Mouse (Mus musculus): ENCODE measurements around the gene Tnfrsf25. TPM values are rescaled to one million over a fixed set of nuclear protein-coding genes. Genes with fewer than 3 reads are reported as not detected.
A peak's percentile ranks its signal among the peaks of the same experiment; 100 is the strongest.

Gene Tnfrsf25
- total RNA-seq, 2 experiments from 2014 or later, result 1.4 to 1.6 TPM

DNA sequence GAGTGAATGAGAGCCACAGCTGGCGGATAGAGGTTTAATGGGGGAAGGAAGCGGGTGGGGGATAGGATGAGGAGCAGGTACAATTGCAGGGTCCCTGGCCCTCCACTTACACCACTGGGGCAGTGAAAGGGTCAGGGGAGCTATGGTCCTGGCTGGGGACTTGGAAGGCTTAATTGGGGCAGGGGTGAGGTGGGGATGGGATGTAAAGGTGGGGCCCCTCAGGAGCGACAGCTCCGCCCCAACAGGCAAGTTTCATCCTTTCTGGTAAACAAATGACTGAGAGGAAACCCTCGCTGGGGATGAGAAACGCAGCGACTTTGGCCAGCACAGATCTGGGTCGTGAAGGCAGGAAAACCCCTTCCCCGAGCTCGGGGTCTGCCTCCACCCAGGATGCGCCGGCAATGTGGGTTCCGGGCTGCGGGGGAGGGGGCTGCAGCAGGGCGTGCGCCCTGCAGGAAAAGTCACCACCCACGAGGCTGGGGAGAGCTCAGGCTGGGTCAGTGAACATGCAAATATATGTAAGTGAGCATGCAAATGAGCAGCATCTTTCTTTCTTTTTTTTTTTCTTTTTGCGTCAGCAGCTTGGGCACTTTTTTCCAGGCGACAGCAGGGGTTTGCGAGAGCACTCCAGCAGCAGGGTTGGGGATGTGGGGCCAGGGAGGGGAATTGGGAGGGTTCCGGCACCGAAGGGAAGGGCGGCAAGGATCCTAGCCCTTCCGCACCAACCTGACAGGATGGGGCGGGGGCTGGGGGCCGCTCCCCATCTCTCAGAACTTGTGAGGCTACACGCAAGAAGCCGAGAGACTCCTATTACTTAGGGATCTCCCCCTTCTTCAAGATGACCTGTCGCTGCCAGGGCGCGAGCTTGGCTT is 4.8 kb downstream of the Tnfrsf25 start:
- DNase-seq, result no peak

DNA sequence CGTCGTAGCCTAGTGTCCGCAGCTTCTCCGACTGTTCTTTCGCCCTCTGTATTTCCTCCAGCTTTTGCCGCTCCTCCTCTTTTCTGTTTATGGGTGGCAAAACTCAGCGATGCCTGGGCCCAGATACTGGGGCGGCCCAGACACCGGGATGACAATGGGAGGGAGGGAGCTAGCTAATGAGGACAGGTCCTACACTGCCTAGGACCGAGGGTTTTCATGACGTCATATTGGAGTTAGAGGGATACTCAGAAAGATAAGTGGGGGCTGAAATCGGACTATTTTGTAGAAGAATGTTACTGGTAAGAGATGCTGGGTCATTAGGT is 5.4 kb downstream of the Tnfrsf25 start:
- DNase-seq, result no peak

- no peak for DNase-seq
Measured at GRCm38 (mm10) chr4:152124361-152124961, 8.7 kb downstream of the Tnfrsf25 start.

DNA sequence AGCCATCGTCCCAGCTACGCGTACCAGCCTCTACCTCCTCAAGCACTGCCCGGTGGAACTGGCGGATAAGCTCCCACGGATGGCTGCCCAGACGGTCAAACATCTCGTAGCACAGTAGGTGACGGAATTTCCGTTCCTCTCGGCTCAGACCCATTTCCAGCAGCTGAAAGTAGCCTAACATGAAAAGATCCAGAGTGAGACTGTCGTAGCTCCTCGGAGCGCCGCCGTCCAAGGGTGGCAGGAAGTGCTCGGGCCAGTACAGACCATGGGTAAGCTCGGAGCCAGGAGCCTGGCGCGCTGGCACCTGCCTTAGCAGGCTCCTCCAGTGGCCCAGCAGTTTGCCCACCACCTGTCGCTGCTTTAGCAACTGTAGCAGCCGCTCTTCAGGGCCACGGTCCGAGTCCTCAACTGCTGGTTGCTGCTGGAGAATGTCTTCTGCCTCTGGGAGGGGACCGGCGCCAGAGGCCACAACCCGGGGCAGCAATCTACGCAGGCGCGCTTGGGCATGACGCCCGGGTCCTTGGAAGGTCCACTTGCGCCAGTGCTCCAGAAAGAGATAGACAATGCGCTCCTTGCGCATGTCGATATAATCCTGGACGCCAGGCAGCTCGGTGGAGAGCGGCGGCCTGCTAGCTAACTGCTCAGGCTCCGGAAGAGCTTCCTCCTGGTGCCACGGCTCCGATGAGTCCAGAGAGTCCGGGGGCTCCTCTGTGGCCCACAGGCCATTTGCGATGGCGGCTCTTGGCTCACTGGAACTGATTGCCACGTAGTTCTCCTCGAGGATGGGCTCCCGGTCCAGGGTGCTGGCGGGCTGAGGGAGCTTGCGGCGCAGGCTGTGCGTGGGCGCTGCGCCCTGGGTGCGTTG is 9.7 kb downstream of the Tnfrsf25 start:
- DNase-seq, result peak; percentile 86 to 87

DNA sequence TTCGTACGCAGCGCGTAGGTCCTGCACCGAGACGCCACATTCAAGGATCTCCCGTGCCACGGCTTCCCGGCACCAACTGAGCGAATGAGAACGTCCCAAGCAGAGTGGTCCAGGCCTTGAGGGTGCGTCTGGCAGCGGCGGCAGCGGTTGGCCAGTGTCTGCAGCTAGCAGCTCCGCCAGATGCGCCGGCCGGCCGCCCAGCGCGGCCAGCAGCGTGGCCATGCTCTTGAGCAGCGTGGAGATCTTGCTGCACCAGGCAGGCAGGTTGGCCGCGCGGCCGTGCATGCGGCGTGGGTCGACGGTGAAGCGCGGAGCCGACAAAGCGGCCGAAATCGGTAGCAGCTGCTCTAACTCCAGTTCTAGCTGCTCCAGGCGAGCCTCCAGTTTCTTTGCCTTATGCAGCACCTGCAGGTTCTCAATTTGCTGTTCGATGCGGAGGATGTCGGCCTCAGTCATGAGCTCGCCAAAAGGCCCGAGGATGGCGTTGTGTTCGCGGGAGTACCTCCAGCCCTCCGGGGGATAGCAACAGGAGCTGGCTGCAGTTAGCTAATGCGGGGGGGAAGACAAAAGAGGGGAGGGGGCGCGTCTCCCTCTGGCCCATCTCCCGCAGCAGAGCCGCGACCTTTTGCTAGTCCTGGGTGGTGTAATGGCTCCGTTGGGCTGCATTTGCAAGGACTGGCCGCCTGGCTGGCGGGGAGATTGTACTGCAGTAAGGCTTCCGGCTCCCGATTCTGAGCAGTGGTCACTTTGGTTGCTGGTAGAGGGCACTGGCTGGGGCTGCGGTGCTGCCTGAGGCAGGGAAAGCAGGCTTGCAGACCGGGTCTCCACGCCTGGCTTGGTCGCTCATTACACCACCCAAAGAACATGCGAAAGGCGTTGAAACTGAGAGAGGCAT is 10.5 kb downstream of the Tnfrsf25 start:
- peak in 1 of 2 experiments; percentile 54 for DNase-seq

DNA sequence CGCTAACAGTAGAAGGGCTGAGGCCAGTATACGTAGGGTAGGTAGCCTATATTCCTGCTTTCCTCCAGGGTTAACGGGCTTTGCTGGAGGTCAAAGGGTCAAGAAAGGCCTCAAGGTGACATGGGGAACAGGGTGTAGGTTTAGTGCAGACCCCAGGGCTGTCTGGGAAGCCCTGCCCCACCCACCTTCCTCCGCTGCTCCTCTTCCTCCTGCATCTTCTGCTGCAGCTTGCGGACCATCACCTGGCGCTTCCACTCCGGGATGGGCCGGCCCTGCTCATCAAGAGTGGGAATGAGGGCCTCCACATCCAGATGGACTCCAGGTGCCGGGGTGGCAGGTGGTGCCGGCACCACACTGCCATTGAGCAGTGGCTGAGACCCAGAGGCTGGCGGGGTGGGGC is 12.2 kb downstream of the Tnfrsf25 start:
- no peak for DNase-seq

DNA sequence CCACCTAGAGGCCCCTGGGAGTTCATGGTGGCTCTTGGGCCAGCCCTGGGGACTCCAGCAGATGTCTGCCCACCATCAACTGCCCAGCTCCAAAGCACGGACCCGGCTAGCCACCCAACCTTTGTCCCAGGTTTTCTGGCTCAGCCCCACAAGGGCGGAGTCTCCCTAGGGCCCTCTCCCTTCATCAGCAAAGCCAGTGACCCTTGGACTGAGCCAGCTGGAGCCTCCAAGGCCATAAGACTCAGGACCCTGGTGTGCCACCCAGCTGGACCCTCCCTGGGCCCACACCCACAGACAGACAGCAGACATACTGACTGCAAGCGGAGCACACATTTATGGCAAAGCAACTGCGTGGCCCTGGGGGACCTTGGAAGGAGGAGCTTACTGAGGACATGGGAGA is 13.1 kb downstream of the Tnfrsf25 start:
- no peak for DNase-seq

DNA sequence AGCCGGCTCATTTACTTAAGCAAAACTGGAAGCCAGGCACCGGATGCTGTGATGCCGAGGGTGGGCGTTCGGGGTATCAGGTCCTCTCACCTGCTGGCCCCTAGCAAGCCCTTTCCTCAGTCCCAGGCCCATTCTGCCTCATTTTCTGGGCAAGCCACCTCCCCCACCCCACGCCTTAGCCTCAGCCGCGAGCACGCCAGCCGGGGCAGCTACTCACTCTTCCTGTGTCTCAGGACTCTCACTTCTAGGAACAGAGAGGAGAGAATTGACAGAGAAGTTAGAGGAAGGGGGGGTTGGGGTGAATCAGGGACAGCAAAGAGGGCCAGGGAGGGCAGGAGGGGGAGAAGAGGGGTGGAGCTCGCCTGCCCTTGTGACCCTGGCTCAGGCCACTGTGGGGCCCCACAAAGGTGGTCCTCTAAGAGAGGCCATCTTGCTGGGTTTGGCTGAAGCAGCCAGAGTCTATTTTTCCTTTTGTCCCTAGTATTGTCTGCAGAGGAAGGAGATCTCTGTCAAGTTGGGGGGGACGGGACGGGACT is 13.7 kb downstream of the Tnfrsf25 start:
- no peak for DNase-seq

DNA sequence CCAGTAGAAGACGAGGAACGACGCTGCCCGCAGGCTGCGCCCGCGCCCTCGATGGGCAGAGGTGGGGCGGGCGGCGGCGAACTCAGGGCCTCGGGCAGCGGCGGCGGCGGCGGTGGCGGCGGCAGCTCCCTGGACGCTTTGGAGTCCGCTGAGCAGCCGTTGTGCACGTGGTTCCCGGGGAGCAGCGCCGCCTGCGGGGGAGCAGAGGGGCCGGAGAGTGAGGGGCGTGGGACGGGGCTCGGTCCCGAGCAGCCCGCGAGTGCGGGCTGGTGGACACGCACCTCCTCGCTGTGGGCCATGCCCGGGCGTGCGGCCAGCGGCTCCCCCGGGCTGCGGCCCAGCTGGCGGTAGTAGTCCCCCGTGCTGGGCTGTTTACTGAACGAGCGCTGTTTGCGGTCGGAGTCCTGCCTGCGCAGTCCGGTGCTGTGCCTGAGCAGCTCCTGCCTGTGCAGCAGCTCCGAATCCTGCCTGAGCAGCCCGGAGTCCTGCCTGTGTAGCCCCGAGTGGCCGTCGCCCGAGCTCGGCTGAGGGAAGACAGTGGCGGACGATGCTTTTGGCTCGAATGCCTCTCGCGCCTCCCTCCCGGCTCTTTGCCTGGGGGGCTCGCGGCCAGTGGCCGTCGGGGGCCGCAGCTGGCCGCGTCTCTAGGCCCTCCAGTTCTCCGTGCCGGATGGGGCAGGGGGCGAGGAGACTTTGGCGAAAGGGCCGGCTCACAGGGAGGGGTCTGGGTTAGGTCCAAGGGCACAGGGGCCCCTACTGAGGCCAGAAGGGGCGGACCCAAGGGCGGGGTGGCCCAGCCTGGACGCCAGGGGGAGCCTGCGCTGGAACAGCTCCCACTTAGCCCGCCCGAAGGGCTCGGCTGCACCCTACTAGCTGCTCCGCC is 15.3 kb downstream of the Tnfrsf25 start:
- peak; percentile 72 to 73 for DNase-seq

DNA sequence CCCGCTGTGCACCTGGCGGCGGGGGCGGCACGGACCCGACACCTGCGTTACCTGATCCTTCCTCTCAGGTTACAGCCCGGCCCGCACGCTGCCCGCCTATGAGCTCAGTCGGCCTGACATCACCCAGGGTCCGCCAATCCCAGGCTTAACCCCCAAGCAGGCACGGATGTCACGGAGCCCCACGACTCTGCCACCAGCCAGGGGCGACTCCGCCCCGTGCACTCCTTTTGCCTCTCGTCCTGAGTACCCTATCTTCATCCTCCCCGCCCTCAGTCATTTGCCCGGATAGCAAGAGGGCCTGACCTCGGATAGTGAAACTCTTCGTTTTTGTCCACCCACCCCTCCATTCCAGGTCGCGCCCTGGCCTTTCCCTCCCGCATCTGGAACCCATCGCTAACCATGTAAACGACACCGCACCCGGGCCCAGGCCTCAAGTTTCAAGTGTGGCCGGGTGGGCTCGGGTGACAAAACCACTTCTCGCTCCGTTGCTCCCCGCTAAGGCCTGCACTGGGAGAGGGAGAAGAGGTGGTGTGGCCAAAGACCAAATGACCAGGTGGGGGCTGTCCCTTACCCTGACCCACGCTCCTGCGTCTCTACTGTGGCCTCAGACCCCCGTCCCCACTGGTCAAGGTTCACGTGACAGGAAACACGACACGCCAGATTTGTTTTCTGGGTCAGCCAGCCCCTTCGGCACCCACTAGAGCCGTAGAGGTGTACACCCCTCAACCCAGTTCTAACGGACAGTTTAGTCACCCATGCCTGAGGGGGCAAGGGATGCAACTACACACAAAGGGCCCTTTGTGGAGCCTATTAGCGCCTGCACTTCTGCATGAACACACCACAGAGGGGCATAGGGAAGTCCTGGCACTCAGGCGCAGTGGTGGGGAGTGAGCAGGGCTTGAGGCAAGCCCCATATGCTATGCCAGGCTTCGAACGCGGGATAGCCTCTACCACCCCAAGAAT is 16.4 kb downstream of the Tnfrsf25 start:
- no peak for DNase-seq

- DNase-seq, result no peak
Measured at GRCm38 (mm10) chr4:152132772-152133169, 17.0 kb downstream of the Tnfrsf25 start.

GRCm38 (mm10) chr4:152133213-152133612 is 17.5 kb downstream of the Tnfrsf25 start:
- no peak for DNase-seq

DNA sequence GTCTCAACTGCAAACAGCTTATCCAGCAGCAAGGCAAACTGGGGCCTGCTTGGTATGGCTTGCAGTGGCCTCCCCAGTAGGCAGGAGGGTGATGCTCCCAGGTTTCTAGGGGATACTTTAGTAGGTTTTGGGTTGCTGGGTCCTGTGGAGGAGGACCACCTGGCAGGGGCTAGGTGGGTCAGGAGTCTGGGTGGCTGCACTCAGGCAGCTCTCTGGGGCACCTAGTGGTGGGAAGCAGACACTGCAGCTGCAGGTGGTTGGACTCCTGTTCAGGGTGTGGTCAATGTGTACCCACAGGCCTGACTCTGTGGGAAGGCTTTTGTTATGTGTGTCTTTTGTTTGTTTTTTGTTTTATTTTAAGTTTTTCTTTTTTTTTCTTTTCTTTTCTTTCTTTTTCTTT is 18.8 kb downstream of the Tnfrsf25 start:
- DNase-seq, result no peak

DNA sequence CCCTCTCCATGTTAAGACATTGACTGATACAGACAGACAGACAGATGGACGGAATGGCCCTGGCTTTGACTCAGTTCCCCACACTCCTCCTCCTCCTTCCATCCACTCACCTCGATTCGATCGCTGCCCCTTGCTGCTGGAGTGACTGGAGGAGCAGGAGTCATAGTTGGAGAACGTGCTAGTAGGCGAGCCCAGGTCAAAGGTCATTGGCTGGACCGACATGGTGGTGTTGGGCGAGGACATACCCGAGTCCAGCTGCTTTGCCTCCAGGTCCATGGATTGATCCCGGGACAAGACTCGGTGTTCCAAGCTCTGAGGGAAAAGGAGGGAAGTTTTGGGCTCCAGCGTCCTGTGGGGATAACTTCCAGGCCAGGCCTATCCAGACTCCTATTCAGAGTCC is 19.6 kb downstream of the Tnfrsf25 start:
- DNase-seq, result no peak

DNA sequence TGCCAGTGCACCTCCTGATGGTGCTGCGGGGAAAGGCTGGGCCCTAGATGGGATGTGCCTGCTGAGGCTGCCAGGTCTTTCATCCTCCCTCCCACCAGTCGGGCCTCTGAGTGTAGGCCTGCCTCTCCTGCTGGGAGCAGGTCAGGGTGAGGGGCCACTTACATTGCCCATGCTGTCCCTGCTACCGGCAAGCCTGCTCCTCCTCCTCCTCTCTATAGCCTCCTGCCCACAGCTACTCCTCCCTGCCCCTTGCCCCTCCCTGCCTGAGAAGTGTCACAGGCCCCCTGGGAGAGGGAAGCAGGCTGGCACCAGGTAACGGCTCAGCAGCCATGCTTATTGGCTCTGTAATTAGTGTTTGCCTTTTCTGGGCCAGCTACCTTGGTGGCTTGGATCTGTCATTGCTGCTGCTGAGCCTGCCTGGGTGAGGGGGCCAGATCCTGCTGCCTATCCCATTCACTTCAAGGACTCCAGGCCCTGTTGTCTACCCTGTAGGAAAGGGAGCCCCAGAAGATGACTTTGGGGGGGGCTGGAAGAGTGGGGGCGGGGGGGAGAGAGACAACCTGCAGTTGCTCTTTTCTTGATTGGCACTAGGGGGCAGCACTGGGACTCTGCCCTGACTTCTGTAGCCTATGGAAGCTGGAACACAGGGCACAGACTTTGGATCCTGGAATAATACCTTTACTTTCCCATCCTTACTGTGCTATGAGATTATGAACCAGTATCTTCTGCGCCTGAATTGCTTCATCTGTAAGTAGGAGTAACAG is 20.6 kb downstream of the Tnfrsf25 start:
- no peak for DNase-seq

DNA sequence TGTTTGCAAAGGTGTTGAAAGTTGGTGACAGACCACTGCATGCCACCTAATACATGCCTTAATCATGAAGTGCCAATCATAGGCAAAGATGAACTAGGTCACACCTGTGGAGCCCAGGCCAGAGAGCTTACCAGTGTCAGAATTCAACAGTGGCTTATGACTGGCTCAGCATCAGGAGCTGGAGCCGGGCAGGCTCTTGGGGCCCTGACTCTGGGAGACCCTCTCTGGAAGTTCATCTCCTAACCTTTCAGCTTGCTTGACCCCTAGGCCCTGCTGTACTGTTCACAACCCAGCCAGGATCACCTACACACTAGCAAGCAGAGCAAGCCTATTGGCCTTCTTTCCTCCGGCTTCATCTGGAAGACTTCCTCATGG is 21.1 kb downstream of the Tnfrsf25 start:
- no peak for DNase-seq

DNA sequence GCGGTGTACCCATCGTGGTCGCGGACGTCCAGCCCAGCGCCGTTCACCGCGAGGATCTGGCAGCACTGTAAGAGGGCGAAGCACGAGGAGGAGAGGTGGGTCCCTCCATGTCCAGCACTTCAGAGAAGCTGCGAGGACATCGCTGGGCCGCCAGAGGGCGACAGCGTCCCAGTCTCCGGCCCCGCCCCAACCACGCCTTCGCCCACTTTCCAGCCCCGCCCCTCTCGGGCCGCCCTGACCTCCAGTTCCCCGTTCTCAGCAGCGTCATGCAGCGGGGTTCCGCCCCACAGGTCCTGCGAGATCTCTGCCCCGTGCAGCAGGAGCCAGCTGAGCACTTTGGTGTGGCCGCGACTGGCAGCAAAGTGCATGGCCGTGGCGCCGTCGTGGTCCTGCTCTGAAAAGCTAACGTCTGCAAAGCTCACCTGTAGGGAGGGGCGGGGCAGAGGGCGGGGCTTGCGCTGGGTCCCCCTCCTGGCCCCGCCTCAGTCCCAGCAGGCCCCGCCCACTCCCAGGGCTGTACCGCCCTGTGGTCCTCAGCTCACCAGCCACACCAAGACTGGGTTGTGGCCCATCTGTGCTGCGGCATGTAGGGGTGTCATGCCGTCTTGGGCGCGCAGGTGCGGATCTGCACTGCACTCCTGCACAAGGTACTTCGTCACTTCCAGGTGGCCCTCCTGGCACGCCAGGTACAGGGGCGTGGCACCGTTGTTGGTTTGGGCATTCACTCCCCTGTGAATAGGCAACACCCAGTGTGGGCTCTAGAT is 22.9 kb downstream of the Tnfrsf25 start:
- DNase-seq, result peak; percentile 90 to 91

DNA sequence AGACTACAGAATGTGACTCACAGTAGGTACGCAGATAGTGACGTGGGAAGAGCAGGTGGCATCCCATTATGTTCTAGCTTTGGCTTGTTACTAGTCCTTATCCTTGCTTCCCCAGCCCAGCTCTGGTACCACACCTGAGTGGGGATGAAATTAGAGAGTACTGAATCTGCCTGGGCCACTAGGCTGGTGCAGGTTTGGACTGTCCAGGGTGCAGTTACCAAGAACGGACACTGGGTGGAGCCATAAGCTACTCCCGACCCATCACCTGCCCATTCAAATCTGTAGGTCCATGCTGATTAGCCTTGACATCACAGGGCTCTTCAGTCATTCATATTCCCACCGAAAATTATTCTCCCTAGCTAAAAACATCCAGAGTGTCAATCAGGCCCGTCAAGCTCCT is 24.7 kb downstream of the Tnfrsf25 start:
- no peak for DNase-seq
